Comparison of ENCODE assay signal across 8 mouse cellular contexts in genomic region chr16:91694455-91695084, GRCm38 (mm10). TPM values are rescaled to one million over a fixed set of nuclear protein-coding genes. Genes with fewer than 3 reads are reported as not detected.
DNase-seq lines count a peak whose midpoint lies in the region; ATAC-seq and TF ChIP-seq lines count a peak whose summit lies in the region.

No protein-coding gene starts in this region.

- TF ChIP-seq POLR2A in cortical plate, adult 2 months (IDR thresholded peaks at IDR 0.05; ENCODE audit: extremely low read depth, insufficient read depth, low read length): no peak

- intact Hi-C loops in gastrocnemius, postnatal 14 days (cut with DNase I; ENCODE audit: low total_unique reads): loop anchor here (5.0 kb wide), 1 partner anchor 228 kb away; no protein-coding TSS in a partner anchor
- intact Hi-C loops in left cerebral cortex, postnatal 10 days (cut with DNase I): loop anchor here (5.0 to 10.0 kb wide), 2 partner anchors 223 to 590 kb away; no protein-coding TSS in a partner anchor

- no peak overlapping the region for H3K4me3 ChIP-seq in cortical plate, adult 2 months (ENCODE audit: insufficient read depth, low read length)

- H3K27ac ChIP-seq in cortical plate, adult 2 months (ENCODE audit: insufficient read depth, low read length): no peak overlapping the region

- peak; percentile 85 for ATAC-seq in megakaryocyte-erythroid progenitor cell, adult 5-6 weeks (replicated peaks; ENCODE audit: low FRiP score, low TSS enrichment, poor library complexity, severe bottlenecking)

- peak; percentile 83 for TF ChIP-seq CTCF in cortical plate, adult 2 months (IDR thresholded peaks at IDR 0.05; ENCODE audit: extremely low read depth, insufficient read depth, low read length)

- DNase-seq in adipocyte (ENCODE audit: low spot score): peak; percentile 84
- DNase-seq in gastrocnemius, postnatal 14 days: peak; percentile 80
- DNase-seq in induced T-regulatory cell, adult 2 months (ENCODE audit: low read depth): peak; percentile 78
- peak; percentile 50 to 86 for DNase-seq in left cerebral cortex, postnatal 10 days (ENCODE audit: extremely low spot score in 1 of 2, low spot score in 2 of 2)
- DNase-seq in right cerebral cortex, postnatal 25 days: peak; percentile 44
- peak; percentile 66 for DNase-seq in yolk sac, embryonic 10.5 days (ENCODE audit: low spot score)

- no peaks in the 10 kb centered on the region; the same call in 1 of the 2 replicates for H3K4me1 ChIP-seq in cortical plate, adult 2 months (ENCODE audit: control insufficient read depth, insufficient read depth, low read length)

RNA-seq across cellular contexts. Expression of gene Donson, which starts 6.0 kb away (rescaled TPM):
- 32.1 and 33.5 TPM in 2 replicates for polyA plus RNA-seq in cortical plate, adult 2 months (2012; rRNA removed)
- total RNA-seq in gastrocnemius, postnatal 14 days (2021): 1 to 10 TPM; 1.6 to 1.8 TPM
- total RNA-seq in left cerebral cortex, postnatal 10 days (2021): 10 to 100 TPM; 24.9 to 28.8 TPM
- 20.7 and 28.4 TPM in 2 replicates for total RNA-seq in megakaryocyte-erythroid progenitor cell, adult 5-6 weeks (2014; fragmentation: Nextera tagmentation)
- 44.6 and 49.3 TPM in 2 replicates for total RNA-seq in megakaryocyte-erythroid progenitor cell, adult 5-6 weeks (2017)

RNA-seq across cellular contexts. Expression of gene Cryzl1, which starts 34.2 kb away (rescaled TPM):
- polyA plus RNA-seq in cortical plate, adult 2 months (2012; rRNA removed): 118 and 124 TPM in 2 replicates
- 10 to 100 TPM; 13.3 to 13.8 TPM for total RNA-seq in gastrocnemius, postnatal 14 days (2021)
- 10 to 100 TPM; 87.9 to 97.1 TPM for total RNA-seq in left cerebral cortex, postnatal 10 days (2021)
- 33.7 and 72.0 TPM in 2 replicates for total RNA-seq in megakaryocyte-erythroid progenitor cell, adult 5-6 weeks (2014; fragmentation: Nextera tagmentation)
- 33.2 and 69.5 TPM in 2 replicates for total RNA-seq in megakaryocyte-erythroid progenitor cell, adult 5-6 weeks (2017)

RNA-seq across cellular contexts. Expression of gene Itsn1, which starts 34.5 kb away (rescaled TPM):
- polyA plus RNA-seq in cortical plate, adult 2 months (2012; rRNA removed): 55.2 and 64.9 TPM in 2 replicates
- 10 to 100 TPM; 45.6 to 52.0 TPM for total RNA-seq in gastrocnemius, postnatal 14 days (2021)
- 100 to 1,000 TPM; 132 to 137 TPM for total RNA-seq in left cerebral cortex, postnatal 10 days (2021)
- 24.0 and 27.8 TPM in 2 replicates for total RNA-seq in megakaryocyte-erythroid progenitor cell, adult 5-6 weeks (2014; fragmentation: Nextera tagmentation)
- total RNA-seq in megakaryocyte-erythroid progenitor cell, adult 5-6 weeks (2017): 6.8 and 28.4 TPM in 2 replicates

RNA-seq across cellular contexts. Expression of gene Son, which starts 47.3 kb away (rescaled TPM):
- polyA plus RNA-seq in cortical plate, adult 2 months (2012; rRNA removed): 267 and 291 TPM in 2 replicates
- total RNA-seq in gastrocnemius, postnatal 14 days (2021): 10 to 100 TPM; 95.5 to 96.9 TPM
- total RNA-seq in left cerebral cortex, postnatal 10 days (2021): 100 to 1,000 TPM; 211 to 212 TPM
- total RNA-seq in megakaryocyte-erythroid progenitor cell, adult 5-6 weeks (2014; fragmentation: Nextera tagmentation): 233 and 272 TPM in 2 replicates
- total RNA-seq in megakaryocyte-erythroid progenitor cell, adult 5-6 weeks (2017): 196 and 233 TPM in 2 replicates

RNA-seq across cellular contexts. Expression of gene Gart, which starts 47.8 kb away (rescaled TPM):
- 34.9 and 37.0 TPM in 2 replicates for polyA plus RNA-seq in cortical plate, adult 2 months (2012; rRNA removed)
- 10 to 100 TPM; 45.2 to 54.1 TPM for total RNA-seq in gastrocnemius, postnatal 14 days (2021)
- 10 to 100 TPM; 45.3 to 58.8 TPM for total RNA-seq in left cerebral cortex, postnatal 10 days (2021)
- total RNA-seq in megakaryocyte-erythroid progenitor cell, adult 5-6 weeks (2014; fragmentation: Nextera tagmentation): 238 and 326 TPM in 2 replicates
- 560 and 702 TPM in 2 replicates for total RNA-seq in megakaryocyte-erythroid progenitor cell, adult 5-6 weeks (2017)

Comparison
In these comparisons a context has a peak if more than half of its experiments do, and no peak if none do; other contexts are left out.
1. RNA of gene Donson, which starts 6.0 kb away (total RNA-seq): 20.7 to 49.3 TPM in megakaryocyte-erythroid progenitor cell, adult 5-6 weeks and 24.9 to 28.8 TPM in left cerebral cortex, postnatal 10 days; 1.6 to 1.8 TPM in gastrocnemius, postnatal 14 days; every median in the first group is over 4 times any median in the second.
2. Peak in every context shown above with its lines, with median percentiles within 50 percentile points of each other: DNase-seq.